Mouse (Mus musculus) spleen, adult 2 months (tissue): ENCODE data around the gene Rab28.

Experiments
- CTCF ChIP-seq: fragments of 200-500 bp; IDR thresholded peaks from 2 replicates; pipeline ENCODE4 v1.5.1; 2011; ENCODE audit warnings: mild to moderate bottlenecking, inconsistent platforms; ENCODE audit not compliant: insufficient read depth, insufficient read length, insufficient replicate concordance; ENCODE audit errors: extremely low read depth
- POLR2A ChIP-seq: fragments of 200-500 bp; IDR thresholded peaks from 2 replicates; pipeline ENCODE4 v1.6.1; 2011; ENCODE audit warnings: low read depth, low read length, inconsistent platforms

GRCm38 (mm10) chr5:41725573-41725972 lies 17.6 kb upstream of the Rab28 start:
- no peak for TF ChIP-seq CTCF
- TF ChIP-seq POLR2A = no peak
